Mouse (Mus musculus): Measurements from ENCODE around the gene A630095N17Rik.

Gene A630095N17Rik

DNA sequence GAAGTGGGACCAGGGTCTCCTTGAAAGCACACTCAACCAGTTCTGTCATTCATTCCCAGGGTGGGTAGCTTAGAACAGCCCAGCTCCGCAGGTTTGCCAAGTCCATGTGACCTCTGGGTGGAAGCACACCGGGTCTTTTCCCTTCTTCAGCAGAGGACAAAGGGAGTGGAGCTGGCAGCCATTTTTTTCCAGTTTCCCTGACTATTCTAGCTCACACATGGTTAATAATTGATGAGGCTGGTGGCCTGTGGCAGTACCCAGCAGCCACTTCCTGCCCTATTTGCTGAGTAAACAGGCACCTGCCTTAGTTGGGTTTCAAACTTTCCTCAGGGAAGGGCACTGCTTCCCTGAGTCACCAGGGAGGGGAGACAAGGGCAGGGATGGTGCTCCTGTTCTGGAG lies 17.5 kb downstream of the A630095N17Rik start:
- DNase-seq (ENCODE audit: low spot score in 2 of 2): no peak

DNA sequence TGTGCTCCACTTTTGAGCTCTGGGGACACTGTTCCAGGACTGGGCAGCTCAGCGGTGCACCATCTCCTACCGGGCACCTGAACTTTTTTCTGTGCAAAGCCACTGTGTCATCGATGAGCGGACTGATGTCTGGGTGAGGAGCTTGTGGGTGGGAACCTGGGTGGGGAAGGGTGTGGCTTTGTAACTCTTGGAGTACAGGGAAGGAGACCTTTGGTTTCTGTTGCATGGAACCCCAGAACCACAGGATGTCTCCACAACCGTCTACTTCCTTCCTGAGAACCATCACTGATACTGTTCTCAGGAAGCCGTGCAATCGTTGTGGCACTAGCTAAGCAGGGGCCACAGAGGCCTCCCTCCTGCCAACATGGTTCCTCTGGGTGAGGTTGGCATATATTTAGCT lies 18.8 kb downstream of the A630095N17Rik start:
- DNase-seq (ENCODE audit: low spot score in 2 of 2): no peak

DNA sequence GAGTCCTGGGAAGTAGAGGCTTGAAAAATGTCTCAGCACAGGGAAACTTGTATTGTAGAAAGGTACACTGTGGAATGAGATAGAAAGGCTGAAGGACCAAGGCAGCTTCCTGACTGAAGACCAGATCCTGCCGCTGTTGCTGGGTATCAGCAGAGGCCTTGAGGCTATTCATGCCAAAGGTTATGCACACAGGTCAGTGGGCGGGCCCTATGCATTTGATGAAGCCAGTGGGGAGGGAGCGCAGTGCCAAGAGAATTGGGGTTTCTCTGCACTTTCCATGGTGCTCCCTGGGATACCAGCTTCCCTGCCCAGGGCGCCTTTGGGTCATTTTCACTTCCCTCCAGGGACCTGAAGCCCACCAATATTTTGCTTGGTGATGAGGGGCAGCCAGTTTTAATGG lies 19.4 kb downstream of the A630095N17Rik start:
- no peak for DNase-seq (ENCODE audit: low spot score in 2 of 2)

DNA sequence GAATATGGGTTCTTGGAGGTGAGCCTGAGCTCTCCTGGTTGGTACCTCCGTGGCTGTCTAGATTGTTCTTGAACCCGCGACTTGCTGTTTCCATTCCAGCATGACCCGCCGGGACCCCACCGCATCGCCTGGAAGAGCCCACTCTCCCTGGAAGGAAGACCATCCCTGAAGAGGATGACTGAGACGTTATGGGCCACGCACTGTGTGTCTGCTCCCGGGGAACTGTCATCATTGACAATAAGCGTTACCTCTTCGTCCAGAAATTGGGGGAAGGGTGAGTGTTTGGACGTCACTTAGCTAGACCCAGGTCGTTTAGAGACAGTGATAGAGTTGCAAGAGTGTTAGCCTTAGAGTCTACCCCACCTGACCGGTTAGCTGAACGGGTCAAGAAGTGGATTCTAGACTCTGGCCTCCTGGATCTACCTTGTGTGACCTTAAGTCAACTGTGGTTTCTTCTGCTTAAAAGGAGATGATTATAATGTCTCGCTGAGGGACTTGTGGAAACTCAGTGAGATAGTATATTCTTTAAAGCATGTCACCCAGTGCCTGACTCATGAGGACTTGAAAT lies 20.7 kb downstream of the A630095N17Rik start:
- no peak for DNase-seq (ENCODE audit: low spot score in 2 of 2)

DNA sequence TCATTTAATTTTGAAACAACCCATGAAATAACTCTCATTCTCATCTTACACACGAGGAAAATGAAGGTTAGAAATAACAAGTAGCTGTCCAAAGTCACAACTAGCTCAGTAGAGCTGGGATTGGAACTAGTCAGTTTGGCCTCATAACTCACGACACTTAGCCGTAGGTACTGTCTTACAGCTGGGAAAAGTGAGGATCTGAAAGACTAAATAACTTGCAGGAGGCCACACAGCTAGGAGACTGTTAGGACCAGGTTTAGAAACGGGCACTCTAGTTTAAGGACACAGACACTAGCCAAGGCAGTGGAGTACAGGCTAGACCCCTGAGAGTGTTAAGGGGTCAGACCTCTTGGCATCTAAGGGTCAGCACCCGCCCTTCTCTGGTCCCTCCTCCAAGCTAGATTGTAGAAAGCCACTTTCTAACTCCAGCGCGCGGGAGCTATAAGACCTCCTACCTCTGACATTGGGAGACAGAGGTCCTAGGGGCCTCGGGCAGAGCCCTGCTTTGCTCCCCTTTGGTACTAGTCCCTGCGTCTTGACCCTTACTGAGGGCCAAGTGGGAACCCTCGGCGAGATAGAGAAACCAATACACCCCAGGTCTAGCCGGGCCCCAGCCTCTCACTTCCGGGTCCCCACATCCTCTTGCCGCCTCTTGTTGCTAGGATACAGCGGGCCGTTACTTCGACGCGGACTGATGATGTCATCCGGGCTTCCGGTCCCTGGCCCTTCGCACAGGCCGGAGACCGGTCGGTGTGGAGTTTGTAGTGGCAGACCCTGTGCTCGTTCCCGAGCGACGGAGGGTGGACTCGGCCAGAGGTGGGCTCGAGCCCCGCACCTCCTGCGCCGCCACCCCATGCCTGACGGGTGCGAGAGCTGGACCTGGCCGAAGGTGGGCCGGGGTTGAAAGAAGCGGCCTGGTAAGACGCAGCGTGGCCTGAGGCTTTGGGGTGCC lies 21.5 kb downstream of the A630095N17Rik start, which contains the start of the genes Glb1l and Stk16:
Gene Glb1l, minus strand, starts transcription at position 678 of the 952 bp plus-strand sequence.
Gene Stk16, plus strand, starts transcription at position 703 of the 952 bp plus-strand sequence.
- DNase-seq (ENCODE audit: low spot score in 2 of 2): peak; percentile 94 to 95

DNA sequence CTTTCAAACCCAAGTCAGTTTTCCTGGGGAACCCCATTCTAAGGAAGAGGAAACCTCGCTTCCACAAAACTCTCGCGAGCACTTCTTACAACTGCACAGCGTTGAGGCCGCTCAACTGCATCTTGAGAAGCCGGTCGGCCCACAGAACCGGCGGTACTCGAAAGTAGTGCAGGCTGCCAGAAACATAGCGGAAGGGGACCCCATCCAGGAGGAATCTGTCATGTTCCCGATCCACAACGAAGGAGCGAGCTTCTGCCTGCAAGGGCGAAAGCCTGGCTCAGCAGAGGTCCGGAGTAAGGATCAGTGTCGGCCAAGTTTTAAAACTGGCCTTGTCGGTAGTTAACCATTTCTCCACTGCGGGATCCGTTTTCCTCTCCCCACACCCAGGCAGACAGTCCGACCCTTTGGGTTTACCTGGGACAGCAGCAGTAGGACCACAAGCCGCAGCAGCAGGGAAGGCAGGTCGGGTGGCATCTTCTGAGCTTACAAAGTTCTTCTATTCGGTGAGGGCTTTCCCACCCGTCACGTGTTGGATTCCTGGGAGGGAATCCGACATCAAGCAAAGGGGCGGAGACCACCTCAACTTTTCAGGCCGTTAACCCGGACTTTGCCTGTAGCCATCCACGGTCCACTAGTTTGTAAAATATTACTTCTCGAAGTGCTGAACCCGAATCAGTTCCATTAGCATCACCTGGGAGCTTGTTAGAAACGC lies 22.8 kb downstream of the A630095N17Rik start:
- no peak for DNase-seq (ENCODE audit: low spot score in 2 of 2)

DNA sequence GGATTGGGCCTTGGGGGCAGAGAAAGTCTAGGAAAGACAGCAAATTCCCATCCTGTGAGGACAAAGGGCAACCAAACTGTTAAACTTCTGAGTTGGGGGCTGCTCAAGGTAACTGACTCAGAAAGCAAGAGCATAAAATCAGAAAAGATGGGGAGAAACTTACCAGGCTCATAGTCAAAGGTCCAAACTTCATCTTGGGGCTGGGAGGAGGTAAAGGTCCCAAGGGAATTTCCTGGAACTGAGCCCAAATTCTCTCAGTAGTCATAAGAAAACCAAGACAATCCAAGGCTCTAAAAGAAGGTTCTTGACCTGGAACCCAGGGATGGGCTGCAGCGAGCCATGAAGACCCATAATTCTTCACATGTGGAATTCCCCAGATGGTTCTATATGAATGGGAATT lies 30.7 kb downstream of the A630095N17Rik start:
- no peak for DNase-seq (ENCODE audit: low spot score in 2 of 2)

DNA sequence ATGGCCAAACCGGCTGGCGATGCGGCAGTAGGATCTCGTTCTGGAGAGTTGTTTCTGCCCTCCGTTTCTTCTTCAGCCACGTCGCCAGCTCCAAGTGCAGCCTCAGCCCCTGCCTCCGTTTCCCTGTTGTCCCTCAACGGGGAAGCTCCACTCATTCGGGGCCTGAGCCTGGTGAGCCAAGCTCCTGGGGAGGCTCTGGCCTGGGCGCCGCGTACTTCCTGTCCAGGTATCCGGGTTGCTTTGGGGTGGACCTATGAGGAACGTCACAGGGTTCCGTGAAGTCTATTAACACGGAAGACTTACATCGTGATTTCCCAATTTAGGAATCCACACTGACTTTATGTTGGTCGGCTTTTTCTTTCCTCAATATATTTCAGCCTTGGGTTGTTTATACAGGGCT lies 39.5 kb downstream of the A630095N17Rik start:
- no peak for DNase-seq (ENCODE audit: low spot score in 2 of 2)

DNA sequence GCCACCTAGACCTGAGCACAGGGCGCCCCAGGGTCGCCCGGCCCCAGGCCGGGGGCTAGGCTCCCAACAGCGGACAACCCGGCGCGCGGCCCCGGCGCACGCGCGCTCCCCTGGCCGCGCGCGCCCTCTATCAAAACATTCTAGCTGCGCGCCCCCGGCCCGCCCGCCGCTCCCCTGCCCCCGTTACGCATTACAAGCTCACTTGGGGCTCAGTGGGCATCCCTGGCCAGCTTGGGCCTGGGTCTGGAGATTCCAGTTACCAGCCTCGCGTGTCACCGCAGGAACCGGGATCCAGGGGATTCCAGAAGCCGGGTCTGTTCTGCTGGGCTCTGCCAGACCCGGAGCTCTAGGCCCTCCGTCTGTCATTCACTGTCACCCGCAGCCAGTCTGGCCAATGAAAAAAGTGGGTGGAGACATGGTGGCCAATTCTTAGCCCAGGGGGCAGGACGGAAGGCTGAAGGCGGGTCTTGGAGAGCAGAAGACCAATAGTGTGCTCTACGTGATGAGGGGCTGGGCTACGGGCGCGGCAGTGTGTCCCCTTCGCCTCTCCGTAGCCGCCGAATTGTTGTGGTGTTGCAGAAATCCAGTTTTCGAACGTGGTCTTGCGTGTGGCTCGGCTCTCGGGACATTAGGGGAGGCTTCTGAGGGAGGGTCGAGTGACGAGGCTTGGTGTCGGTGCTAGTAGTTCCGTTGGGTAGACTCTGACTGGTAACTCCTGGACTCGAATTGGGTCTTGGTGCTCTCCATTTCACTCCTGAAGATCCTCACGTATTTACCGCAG lies 40.1 kb downstream of the A630095N17Rik start, which contains the start of the genes Ankzf1 and Atg9a:
Gene Ankzf1, plus strand, starts transcription at position 530 of the 781 bp plus-strand sequence.
Gene Atg9a, minus strand, starts transcription at position 575 of the 781 bp plus-strand sequence.
- peak; percentile 97 to 98 for DNase-seq (ENCODE audit: low spot score in 2 of 2)

DNA sequence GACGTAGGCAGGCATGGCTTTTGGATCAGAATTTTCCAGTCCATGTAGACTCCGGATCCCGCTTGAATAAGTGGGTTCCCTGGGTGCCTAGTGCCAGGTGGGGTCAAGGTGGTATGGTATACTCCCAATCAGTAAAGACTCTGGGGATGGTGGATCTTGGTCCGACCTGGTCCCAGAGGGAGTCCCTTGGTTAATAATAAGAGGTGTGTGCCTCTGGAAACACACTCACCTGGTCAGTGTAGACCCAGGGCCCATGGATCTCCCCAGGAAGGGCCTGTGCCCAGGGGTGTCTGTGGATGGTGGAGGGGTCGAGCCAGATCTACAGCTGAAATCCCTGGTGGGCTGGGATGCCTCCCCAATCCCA lies 40.7 kb downstream of the A630095N17Rik start:
- no peak for DNase-seq (ENCODE audit: low spot score in 2 of 2)

DNA sequence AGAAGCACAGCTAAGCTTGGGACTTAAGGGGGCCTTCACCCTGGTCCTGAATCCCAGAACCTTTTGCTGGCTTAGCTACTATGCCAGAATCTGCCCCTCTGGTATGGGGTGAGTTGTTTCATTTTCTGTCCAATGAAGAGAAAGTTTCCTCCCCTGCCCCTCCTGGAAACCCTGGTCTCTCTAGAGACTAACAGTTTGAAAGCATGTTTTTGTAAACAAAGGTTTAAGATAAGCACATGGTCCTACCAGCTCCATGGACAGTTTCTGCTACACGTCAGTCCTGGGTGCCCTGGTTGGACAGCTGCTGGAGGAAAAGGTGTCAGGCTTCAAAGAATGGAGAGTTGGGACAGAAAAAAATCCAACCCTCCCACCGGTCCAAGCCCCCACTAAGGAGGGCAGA lies 41.3 kb downstream of the A630095N17Rik start:
- no peak for DNase-seq (ENCODE audit: low spot score in 2 of 2)

DNA sequence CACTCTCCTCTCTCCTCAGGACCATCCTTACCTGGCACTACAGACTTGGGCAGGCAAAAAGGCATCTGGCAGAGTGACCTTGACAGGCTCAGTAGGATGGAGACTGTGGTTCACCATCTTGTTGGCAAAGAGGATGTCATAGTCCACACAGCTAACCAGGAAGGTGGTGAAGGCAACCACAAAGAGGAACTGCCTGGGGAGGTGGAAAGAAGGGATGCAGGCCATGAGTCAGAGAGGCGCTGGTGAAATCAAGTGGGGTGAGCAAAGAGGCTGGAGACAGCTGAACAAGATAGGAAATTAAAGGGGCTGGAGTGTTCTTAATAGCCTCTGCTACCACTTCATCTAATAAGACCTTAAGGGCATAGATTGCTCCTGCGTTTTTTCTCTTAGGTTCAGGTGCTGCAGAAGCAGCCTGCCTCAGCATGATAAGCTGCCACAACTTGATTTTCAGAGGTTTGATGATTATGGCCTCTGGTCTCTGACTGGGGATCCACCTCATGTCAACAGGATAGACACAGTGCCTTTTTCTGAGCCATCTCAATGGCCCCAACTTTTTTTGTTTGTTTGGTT lies 43.9 kb downstream of the A630095N17Rik start:
- DNase-seq (ENCODE audit: low spot score in 2 of 2): no peak

DNA sequence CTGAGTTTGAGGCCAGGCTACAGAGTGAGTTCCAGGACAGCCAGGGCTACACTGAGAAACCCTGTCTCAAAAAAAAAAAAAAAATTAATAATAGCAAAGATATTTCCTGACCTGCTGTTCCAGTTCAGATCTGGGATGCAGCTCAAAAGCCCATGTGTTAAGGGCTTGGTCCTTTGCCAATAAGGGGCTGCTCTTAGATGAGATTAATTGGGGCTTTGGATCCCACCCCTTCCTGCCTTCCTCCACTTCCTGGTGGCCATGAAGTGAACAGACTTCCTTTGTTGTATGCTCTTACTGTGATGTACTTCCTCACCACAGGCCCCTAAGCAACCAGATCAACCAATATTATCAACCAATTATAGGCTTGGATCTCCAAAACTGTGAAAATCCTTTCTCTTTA lies 44.8 kb downstream of the A630095N17Rik start:
- no peak for DNase-seq (ENCODE audit: low spot score in 2 of 2)

DNA sequence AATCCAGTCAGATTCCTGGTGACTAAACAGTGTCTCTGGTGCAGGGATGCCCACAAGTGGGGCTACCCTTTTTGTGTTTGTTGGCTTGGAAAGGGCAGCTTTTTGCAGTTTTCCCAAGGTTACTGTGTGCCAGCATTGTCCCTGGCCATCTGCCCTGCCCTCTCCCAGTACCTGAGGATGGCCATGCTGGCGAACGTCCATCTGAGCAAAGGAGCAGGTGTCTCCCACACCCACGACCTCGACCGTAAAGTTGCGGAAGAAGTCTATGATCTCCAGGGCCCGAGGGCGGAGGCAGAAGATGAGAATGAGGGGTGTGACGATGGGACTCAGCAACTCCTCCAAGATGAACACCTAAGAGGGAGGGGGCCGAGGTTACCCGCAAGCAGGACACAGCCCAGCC lies 46.4 kb downstream of the A630095N17Rik start:
- no peak for DNase-seq (ENCODE audit: low spot score in 2 of 2)

DNA sequence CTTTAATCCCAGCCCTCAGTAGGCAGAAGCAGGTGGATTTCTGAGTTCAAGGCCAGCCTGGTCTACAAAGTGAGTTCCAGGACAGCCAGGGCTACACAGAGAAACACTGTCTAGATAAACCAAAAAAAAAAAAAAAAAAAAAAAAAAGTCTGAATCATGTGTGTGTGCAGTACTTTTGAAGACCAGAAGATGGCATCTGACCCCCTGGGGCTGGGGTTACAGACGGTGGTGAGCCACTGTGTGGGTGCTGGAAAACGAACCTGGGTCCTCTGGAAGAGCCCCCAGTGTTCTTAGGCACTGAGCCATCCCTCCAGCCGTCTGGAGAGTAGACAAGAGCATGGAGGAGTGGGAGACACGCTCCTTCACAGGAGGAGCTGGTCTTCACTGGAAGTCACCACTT lies 49.7 kb downstream of the A630095N17Rik start:
- DNase-seq (ENCODE audit: low spot score in 2 of 2): no peak

DNA sequence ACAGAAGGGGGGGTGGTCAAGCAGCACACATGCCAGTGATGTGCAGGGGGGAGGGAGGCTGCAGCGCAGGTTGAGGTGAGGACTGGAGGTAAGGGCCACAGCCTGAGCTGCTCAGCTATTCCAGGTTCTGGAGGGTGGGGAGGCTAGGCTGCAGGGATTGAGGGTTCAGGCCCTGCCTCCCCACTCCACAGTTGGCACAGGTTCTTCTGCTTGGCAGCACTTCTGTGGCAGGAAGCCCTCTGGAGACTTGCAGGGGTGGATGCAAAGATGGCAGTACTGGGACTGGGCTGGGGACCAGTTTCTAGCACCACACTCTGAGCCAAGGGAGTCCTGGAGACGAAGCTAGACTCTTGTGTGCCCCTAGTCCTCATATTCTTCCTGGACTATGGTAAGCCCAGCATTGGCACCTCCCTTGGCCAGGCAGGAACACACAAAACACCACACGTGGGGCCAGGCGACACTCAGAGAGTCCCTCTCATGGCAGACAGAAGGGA lies 50.5 kb downstream of the A630095N17Rik start:
- no peak for DNase-seq (ENCODE audit: low spot score in 2 of 2)

DNA sequence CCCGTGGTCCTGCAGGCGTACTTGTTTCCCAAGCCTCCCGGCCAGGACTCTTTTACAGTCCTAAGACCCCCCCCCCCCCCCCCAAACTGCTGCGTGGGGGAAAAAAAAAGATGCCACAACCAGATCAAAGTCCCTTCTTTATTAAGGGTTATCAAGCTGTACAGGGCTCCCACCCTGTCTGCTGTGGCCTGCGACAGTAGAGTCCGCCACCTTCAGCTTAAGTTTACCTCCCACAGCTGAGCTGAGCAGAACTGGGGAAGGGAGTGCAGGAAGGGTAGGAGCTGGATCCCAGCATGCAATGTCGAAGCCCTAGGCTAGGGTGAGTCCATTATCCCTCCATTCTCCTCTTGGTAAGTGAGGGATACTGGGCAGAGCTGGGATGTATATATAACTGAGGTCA lies 51.2 kb downstream of the A630095N17Rik start:
- no peak for DNase-seq (ENCODE audit: low spot score in 2 of 2)

DNA sequence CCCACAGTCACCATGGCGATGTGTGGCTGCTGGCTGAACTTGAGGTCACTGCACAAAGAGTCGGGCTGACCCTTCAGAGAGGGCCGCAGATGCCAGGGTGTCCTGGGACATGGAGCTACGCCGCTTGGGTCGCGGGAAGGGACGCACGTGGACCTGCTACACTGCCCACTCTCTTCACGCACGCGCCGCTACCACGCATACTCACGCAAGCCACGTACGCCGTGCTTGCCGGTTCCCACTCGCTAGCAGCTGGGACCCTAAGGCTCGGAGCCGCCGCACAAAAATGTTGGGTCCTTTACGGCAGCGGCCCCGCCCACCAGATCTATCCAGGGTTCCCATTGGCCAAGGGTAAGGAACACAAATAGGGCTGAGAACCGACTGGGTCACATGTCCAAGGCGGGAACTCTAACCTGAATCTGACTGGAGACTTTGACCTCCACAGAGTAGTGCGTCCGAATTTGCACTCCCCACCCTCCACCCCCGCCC lies 51.8 kb downstream of the A630095N17Rik start, which contains the start of gene Abcb6:
Gene Abcb6, minus strand, starts transcription at position 288 of the 486 bp plus-strand sequence.
- DNase-seq (ENCODE audit: low spot score in 2 of 2): peak; percentile 93

DNA sequence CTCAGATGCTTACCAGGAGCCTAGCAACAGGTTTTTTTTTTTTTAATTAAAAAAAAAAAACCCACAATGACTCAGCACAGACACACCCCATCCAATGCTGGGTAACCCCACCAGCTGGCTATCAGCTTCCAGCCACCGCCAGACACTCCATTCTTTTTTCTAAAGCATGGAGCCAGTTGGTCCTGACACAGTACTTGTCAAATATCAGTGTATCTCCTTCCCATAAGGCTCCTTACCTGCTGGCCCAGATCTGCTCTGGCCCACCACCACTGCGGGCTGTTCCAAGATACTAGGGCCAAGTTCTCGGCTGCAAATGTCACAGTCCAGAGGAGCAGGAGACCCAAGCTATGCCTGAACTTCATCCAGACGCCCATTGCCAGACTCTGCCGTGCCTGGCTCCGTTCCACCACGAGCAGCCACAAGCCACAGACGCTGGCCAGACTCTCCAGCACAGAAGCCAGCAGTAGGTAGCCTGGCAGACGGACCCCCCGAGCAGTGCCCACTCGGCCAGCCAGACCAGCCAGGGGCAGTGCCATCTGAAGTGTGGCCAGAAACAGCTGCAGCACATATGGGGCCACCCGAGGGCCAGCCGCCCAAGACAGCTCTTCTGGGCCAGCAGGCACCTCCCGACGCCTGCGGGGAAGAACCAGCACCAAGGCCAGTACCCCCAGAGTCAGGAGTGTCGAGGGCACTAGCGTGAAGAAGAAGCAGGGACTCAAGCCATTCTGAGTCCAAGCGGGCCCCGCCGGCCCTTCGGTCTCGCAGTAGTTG lies 52.4 kb downstream of the A630095N17Rik start:
- DNase-seq (ENCODE audit: low spot score in 2 of 2): peak in 1 of 2 experiments; percentile 26

Measured in right cerebral cortex, postnatal 36 days (tissue).